Mouse (Mus musculus): ENCODE data around the gene Slc25a25.
"Not testable (repeated sequence)": the region's sequence is repeated elsewhere in the genome, so short reads cannot be mapped to it uniquely, and the experiment has no call there.

The Slc25a25 gene

DNA sequence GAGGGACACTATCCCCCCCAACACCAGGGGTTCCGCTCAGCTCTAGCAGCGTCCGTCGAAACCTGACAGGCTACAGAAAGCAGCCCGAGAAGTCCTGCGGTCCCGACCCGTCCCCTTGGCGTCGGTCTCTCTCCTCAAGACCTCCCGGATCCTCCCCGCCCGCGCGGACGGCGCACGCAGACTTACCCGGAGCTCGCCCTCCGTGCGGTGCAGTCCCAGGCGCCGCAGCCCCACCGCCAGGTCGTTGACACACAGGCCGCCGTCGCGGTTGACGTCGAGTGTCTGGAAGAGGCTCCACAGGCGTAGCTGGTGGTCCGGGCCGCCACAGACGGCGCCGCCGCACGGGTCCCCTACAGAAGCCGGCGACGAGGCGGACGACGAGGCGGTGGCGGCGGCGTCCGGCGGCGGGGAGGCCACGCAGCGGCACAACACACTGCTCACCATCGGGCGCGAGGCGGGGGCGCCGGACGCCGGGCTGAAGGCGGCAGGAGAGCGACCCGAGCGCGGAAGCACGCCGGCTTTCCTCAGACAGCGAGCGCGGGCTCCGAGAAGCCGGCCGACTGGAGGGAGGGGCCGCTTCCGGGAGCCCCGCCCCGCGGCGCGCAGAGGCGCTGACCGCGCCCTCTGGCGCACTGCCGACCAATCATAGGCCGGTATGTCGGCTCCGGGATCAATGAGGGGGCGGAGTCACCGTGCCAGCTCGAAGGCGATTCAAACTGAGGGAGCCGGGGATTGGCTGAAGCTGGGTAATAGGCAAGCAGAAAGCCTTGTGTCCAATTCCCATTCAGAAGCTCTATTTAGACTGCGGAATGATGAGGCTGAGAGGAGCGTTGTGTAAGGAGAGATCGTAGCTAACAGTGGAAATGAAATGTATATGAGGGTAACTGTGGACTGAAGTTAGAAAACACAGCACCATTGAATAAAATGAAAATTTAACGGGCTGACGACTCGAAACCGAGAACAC is at the start of gene Slc25a25:
Gene Slc25a25 (minus strand): TSS at position 565 of the 964 bp plus-strand sequence.
- peak; percentile 97 to 98 for DNase-seq (ENCODE audit: low spot score in 2 of 2)

DNA sequence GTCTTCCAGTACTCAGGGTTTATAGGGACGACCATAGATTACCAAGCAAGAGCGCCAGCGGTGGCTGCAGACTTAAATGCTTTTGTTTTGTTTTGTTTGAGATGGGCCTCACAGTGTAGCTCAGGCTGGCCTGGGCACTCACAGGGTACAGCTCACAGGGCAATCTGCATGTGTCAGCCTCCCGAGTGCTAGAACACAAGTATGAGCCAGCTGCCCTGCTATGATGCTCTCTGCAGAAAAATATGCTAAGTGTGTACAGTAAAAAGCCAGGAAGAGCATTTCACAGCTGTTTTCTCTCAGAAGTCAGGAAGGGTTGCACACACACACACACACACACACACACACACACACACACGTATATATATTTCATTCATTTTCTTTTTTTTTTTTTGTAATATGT is 49.2 kb upstream of the Slc25a25 start:
- no peak for DNase-seq (ENCODE audit: low spot score in 2 of 2)

DNA sequence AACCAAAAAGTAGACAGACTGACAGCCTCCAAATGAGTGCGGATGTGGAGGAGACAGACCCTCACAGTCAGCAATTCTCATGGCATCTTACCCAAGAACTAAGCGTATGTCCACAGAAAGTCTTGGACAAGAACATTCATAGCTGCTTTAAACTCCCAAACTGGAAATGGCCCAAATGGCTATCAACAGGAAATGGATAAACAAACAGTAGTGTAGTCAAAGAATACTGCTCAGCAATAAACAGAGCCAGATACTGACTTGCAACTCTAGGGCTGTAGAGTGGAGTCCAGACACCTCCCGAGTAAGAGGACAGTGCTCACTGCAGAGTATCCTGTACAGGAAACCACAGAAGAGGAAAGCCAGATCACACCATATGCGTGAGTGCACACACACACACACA is 48.1 kb upstream of the Slc25a25 start:
- DNase-seq (ENCODE audit: low spot score in 2 of 2) = no peak

DNA sequence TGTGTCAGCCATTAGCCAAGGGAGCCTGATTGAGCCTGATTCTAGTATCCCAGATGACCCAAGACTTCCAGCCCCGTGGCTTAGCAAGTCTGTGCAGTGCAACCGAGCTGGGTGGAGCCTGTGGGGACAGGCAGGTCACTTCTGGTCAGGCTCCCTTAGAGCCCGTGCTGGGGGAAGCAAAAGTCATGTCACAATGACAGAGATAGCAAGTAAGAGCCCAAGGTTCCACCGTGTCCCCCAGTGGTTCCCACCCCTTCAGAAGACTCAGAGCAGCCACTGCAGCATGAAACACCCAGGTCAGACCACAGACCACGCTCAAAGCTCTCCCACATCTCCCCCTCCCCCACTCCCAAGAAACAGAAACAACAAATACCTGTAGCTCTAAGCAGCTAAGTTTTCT is 44.9 kb upstream of the Slc25a25 start:
- no peak for DNase-seq (ENCODE audit: low spot score in 2 of 2)

DNA sequence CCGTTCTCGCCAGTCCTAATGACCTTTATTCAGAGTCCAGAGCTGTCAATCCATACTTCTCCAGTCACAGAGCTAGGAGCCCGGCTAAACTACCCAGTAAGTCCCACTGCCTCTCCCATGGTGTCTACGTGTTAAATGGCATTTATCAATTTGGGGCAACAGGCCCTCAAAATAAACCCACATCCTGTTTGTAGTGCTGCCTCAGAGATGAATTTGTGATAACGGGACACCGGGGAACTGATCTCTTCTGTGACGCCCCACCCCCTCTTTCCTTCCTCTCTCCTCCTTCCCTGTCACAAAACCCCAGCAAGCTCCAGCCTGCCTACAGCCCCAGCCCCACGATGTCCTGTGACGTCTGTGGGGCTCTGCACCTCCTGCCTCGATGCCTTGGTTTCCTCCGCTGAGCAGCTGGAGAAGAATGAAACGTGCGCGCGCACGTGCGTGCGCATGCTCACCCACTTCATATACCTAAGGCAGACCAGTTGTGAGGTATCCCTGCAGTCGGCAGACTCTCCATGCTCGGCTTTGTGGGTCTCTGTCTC is 44.0 kb upstream of the Slc25a25 start:
- DNase-seq (ENCODE audit: low spot score in 2 of 2) = no peak

DNA sequence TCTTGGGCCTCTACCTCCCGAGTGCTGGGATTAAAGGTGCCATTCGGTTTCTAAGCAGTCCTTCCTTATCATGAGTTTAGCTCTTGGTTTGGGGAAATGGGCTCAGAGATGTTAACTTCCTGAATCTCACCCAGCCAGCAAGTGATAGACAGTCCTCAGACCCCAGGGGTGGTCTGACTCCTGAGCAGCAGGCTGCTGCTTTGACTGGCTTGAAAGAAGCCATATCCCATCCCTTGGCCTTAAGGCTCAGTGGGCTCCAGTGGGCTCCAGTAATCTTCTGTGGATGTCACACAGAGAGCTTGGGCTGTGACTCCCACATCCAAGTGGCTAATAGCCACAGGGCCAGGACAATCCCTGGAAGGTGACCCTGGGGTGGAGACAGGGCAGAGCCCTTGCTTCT is 43.3 kb upstream of the Slc25a25 start:
- DNase-seq (ENCODE audit: low spot score in 2 of 2) = no peak

DNA sequence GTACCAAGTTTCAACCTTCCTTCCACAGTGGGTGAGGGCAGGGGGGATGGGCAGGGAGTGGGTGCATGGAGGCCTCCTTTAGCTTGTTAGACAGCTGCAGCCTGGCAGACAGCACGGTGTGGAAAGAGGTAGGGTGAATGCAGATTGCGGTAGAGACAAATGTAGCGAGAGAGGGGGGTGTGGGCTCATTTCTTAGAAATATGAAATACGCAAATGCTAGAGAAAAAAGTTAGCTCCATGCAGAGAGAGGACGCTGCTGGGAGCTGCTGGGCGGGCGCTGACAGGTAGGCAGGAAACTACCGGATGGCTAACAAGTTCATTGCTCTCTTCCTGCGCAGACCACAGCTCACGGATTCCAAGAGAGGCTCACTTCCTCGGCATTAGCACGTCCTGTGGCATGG is 42.1 kb upstream of the Slc25a25 start:
- no peak for DNase-seq (ENCODE audit: low spot score in 2 of 2)

DNA sequence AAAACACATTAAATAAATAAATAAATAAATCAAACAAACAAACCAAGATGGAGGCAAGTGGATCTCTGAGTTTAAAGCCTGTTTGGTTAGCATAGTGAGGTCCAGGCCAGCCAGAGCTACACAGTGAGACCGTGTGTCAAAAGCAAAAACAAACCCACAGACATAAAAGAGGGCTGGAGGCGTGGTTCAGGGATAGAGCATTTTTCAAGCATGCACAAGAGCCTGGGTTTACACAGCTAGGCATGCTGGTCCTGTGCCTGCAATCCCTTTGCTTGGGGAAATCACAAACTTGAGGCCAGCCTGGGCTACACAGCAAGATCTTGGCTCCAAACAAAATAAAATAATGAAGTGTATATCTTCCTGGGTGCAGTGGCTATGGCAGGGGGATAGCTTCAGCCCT is 41.4 kb upstream of the Slc25a25 start:
- DNase-seq (ENCODE audit: low spot score in 2 of 2) = no peak

DNA sequence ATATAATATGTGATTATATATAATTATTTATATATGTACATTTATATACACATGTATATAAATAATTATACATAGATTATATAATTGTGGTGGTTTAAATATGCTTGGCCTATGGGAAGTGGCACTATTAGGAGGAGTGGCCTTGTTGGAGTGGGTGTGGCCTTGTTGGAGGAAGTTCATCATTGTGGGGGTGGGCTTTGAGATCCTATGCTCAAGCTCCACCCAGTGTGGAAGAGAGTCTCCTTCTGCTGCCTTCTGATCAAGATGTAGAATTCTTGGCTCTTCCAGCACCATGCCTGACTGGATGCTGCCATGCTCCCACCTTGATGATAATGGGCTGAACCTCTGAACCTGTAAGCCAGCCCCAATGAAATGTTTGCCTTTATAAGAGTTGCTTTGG is 39.5 kb upstream of the Slc25a25 start:
- not testable (repeated sequence) for DNase-seq (ENCODE audit: low spot score in 2 of 2)

DNA sequence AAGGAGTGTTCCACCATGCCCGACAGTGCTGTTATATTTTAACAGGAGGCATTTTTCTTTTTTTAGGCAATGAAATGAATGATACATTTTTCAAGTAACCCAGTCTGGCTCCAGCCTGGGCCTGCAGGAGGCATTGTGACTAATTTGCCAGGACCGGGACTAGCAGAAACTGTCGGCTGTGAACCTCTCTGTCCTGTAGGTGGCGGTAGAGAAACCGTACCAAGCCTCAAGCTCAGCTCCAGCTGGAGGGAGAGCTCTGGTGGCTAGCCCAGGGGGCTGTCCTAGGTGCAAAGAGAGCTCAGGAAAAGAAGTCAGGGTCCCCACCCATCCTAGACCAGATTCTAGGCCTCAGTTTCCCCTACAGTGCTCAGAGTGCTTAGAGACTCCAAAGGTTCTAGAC is 37.4 kb upstream of the Slc25a25 start:
- DNase-seq (ENCODE audit: low spot score in 2 of 2) = peak; percentile 70 to 87

DNA sequence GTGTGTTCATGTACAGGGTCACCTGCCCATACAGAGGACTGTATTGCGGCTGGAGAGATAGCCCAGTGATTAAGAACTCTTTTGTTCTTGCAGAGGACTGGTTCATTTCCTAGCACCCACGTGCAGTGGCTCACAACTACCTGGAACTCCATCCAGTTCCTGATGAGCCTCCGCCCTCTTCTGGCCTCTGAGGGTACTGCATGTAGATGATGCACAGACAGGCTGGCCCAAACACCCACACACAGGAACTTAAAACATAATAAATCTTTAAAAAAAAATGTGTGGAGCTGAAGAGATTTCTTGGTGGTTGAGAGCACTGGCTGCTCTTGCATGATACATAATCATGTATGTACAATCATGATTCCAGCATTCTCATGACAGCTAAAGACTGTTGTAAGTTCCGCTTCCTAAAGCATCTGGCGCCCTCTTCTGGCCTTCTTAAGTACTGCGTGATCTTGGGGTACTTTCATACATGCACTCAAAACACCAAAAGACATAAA is 35.9 kb upstream of the Slc25a25 start:
- peak; percentile 90 to 96 for DNase-seq (ENCODE audit: low spot score in 2 of 2)

DNA sequence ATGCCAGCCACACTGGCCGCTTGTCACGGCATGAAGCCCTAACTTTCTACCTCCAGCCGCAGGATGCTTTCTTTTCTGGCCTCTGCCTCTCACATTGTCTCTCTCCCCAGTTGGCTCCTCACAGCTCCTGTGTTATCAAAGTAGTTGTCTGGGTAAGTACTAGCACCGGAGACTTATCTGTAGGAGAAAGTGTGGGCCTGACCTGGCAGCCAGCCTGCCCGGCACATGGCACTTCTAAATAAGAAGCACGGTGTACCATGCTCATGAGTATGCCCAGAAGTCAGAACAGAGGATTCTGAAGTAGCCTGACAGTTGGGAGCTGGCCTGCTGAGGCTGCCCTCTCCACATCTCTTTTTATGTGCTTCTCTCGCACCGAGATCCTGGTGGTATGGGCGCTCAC is 34.9 kb upstream of the Slc25a25 start:
- DNase-seq (ENCODE audit: low spot score in 2 of 2) = no peak

DNA sequence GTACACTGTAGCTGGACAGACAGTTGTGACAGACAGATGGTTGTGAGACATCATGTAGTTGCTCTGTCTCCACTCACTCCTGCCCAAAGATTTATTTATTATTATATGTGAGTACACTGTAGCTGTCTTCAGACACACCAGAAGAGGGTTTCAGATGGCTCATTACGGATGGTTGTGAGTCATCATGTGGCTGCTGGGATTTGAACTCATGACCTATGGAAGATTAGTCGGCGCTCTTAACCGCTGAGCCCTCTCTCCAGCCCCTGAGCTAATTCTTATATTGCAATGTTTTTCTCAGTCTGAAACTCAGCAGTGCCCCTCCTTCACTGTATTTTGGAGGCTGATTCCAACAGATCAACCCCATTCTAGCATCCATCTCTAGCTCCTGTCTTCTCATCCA is 34.5 kb upstream of the Slc25a25 start:
- DNase-seq (ENCODE audit: low spot score in 2 of 2) = no peak

DNA sequence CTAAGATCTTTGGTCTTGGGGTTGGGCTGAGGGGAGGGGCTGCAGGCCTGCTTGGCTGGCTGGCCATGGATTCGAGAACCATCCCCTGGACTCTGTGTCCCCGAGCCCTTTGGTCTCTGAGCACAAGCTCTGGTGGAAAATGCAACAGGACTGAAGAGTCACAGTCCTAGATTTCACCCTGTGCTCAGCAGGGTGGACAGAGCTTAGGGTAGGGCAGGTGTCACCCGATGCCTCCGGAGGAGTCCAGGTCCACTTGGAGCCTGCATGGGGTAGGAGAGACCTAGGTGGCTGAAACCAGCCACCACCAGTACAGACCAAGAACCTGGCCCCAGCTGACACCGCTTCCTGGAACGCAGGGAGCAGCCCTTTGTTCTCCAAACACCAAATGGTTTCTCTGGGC is 33.7 kb upstream of the Slc25a25 start:
- no peak for DNase-seq (ENCODE audit: low spot score in 2 of 2)

DNA sequence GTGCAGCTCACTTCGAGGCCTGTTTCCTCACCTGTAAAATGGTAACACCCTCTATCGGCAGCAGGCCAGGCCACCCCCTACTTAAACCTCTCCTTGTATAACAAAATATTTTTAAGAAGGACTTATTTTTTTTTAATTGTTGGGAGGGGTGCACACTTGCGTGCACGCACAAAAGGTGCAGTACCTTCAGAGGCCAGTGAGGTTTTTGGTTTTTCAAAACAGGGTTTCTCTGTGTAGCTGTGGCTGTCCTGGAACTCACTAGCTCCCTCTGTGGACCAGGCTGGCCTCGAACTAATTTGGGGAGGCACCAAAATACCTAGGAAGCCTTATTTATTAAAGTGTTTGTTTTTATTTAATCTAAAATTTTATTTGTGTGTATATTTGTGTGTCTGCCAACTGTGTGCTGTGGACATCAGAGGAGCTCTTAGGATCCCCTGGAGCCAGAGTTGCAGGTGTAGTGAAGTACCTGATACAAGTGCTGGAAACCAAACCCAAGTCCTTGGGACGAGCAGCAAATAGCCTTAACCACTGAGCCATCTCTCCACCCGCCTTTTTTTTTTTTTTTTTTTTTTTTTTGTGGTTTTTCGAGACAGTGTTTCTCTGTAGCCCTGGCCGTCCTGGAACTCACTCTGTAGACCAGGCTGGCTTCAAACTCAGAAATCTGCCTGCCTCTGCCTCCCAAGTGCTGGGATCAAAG is 32.1 kb upstream of the Slc25a25 start:
- no peak for DNase-seq (ENCODE audit: low spot score in 2 of 2)

DNA sequence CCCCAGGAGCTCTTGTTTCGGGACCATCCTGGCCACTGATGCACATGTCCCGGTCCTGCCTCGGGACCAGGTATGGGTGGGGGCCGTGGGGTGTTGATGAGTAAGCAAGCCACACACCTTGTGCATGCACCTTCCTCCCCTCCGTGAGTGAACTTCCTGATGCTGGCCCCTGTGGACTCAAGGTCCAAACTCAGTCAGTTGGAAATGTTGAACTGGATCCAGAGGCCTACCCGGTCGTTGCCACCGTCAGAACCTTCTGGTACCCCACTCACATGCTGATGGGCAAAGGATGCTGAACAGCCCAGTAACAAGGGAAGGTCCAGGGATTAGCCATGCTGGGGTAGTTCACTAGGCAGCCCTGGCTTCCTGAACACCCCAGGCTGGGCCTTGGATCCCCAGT is 31.1 kb upstream of the Slc25a25 start:
- no peak for DNase-seq (ENCODE audit: low spot score in 2 of 2)

DNA sequence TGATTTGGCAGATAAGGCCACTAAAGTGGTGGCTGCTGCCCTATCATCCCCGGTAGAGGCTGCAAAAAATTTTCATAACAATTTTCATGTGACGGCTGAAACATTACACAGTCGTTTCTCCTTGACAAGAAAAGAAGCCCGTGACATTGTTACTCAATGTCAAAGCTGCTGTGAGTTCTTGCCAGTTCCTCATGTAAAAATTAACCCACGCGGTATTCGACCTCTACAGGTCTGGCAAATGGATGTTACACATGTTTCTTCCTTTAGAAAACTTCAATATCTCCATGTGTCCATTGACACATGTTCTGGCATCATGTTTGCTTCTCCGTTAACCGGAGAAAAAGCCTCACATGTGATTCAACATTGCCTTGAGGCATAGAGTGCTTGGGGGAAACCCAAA is 24.1 kb upstream of the Slc25a25 start:
- not testable (repeated sequence) for DNase-seq (ENCODE audit: low spot score in 2 of 2)

DNA sequence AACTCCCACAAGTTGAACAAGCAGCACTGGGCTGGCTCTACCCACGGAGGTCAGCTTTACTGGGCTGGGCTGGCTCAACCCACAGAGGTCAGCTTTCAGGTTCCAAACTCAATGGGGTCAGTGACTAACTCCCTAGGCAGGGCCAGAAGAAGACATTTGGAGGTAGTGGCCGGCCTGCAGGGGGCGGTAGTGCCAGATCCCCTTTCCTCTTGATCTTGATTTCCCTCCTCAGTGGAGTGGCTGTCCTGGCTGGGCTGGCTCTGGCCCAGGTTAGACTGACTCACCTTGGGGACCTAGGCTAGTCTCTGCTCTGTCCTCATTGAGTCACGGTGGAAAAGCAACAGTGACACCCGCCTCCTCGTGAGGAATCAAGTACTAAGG is 20.4 kb upstream of the Slc25a25 start:
- no peak for DNase-seq (ENCODE audit: low spot score in 2 of 2)

DNA sequence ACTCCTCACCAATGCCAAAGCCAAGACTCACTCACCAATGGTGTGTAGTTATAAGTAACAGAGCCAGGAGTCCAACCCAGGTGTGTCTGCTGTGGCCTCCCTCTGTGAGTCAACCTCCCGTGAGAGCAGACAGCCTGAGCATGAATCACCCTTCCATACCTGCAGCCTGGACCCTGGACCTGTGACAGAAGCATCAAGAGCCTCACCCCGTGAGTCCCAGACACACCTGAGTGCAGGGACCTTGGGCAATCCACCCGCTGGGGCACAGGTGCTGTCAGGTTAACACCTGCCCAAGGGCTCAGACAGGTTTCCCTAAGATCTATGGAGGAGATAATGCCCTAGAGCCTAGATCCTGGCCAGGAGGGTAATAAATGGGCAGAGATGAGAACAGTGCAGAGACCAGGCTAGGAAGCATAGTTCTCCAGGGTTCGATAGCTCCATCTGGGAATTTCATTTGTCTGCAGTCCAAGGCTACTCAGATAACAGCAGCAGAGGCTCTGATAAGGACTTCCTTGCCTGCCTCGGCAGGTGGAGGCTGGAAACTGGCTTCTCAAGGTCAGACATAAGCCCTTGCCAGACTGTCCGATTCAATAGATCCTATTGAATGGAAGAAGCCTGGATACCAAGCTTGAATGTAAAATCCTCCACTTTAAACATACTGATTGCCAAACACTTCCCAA is 19.9 kb upstream of the Slc25a25 start:
- no peak for DNase-seq (ENCODE audit: low spot score in 2 of 2)

DNA sequence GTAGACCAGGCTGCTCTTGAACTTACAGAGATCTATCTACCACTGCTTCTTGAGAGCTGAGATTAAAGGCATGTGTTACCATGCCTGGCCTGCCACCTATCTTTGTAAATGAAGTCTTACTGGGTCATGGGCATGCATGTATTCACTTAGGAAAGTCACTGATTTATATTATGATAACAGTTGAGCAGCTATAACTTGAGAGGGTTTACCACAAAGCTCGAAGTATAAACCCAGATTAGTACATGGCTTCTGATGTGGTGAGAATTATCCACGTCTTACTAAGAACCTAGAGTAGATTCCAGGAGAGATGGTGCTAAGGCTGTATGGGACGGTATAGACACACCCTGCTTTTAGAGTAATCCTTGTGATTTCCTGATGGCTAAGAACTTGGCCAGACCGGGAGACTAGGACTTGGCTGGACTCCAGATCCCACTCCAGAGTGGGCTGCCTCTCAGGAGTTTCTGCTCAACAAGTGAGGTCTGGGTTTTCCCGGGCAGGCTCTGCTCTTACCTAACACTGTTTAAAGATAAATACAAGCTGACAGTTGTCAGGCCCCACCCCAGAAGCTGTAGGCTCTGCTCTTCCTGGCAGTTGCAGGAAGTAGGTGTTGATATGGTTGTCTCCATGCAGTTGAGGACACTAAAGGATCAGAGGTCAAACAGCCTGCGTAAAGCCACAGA is 13.1 kb upstream of the Slc25a25 start:
- DNase-seq (ENCODE audit: low spot score in 2 of 2) = no peak

DNA sequence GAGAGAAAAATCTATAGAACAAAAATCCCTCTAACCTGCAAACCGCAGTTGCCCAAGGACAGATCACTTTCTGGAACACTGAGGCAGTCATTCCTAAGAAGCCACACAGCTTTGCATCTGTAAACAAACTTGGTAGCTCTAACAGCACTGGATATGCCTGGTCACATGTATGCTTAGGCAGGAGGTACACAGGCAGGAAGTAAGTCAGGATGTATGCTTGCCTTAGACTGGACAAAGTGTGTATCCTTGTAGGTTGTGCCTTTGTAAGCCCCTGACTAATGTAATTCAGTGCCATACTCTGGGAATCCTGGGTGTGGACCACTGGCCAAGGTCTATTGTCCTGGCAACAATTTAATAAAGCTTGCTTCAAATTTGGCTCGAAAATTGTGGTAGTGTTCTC is 12.5 kb upstream of the Slc25a25 start:
- DNase-seq (ENCODE audit: low spot score in 2 of 2) = no peak

All from frontal cortex, postnatal 36 days (tissue).